Mouse (Mus musculus): ENCODE results near the gene Map2k1. TPM values are rescaled to one million over a fixed set of nuclear protein-coding genes. Genes with fewer than 3 reads are reported as not detected.

The Map2k1 gene
- total RNA-seq (2023), result 71.7 and 86.4 TPM in 2 replicates

GRCm38 (mm10) chr9:64253021-64253904 is at the start of gene Map2k1:
Map2k1 (minus strand) TSS chr9:64253631.

GRCm38 (mm10) chr9:64281105-64281780 is 27.8 kb upstream of the Map2k1 start, which contains the start of gene Tipin:
Tipin (plus strand) TSS chr9:64281581.

GRCm38 (mm10) chr9:64234768-64235435 is 18.5 kb downstream of the Map2k1 start, which contains the start of gene Uchl4:
Uchl4 (plus strand) TSS chr9:64235201.

GRCm38 (mm10) chr9:64178974-64179646 is 74.3 kb downstream of the Map2k1 start, which contains the start of gene Snapc5:
Snapc5 (plus strand) TSS chr9:64179274.

GRCm38 (mm10) chr9:64172816-64173665 is 80.4 kb downstream of the Map2k1 start, which contains the start of the genes Zwilch and Rpl4:
Zwilch (minus strand) TSS chr9:64173104.
Rpl4 (plus strand) TSS chr9:64173375.

Other genes starting within 250 kb of the Map2k1 start
- gene Smad6, start 231.6 kb downstream of the Map2k1 start, total RNA-seq (2023), result 1.9 and 3.9 TPM in 2 replicates
- gene Lctl, start 136.5 kb downstream of the Map2k1 start, total RNA-seq (2023), result not detected in 2 replicates
- gene Zwilch, start 80.5 kb downstream of the Map2k1 start, total RNA-seq (2023), result 10.8 and 25.1 TPM in 2 replicates
- 482 and 543 TPM in 2 replicates for gene Rpl4, start 80.3 kb downstream of the Map2k1 start, total RNA-seq (2023)
- 24.3 and 31.0 TPM in 2 replicates for gene Snapc5, start 74.4 kb downstream of the Map2k1 start, total RNA-seq (2023)
- gene Uchl4, start 18.4 kb downstream of the Map2k1 start, total RNA-seq (2023), result 0.50 and 1.1 TPM in 2 replicates
- gene Tipin, start 27.9 kb upstream of the Map2k1 start, total RNA-seq (2023), result 19.9 and 29.5 TPM in 2 replicates
- 9.5 and 11.7 TPM in 2 replicates for gene Dis3l, start 87.7 kb upstream of the Map2k1 start, total RNA-seq (2023)
- gene Megf11, start 132.0 kb upstream of the Map2k1 start, total RNA-seq (2023), result not detected in 2 replicates